Mouse (Mus musculus) kidney, adult 11 months (tissue): ENCODE results near the gene Ppdpf.
"Not testable (repeated sequence)": the region's sequence is repeated elsewhere in the genome, so short reads cannot be mapped to it uniquely, and the experiment has no call there.

ENCODE experiments used
- DNase-seq: peaks from one replicate; pipeline ENCODE4 v3.0.0; 2022

Gene Ppdpf

GRCm38 (mm10) chr2:181159771-181160170 is 27.3 kb upstream of the Ppdpf start:
- DNase-seq = no peak

GRCm38 (mm10) chr2:181160821-181161220 is 26.2 kb upstream of the Ppdpf start:
- no peak for DNase-seq

GRCm38 (mm10) chr2:181166469-181166868 is 20.6 kb upstream of the Ppdpf start:
- no peak for DNase-seq

GRCm38 (mm10) chr2:181174646-181175045 is 12.4 kb upstream of the Ppdpf start:
- no peak for DNase-seq

GRCm38 (mm10) chr2:181178015-181178414 is 9.0 kb upstream of the Ppdpf start:
- no peak for DNase-seq

- no peak for DNase-seq
Observed at GRCm38 (mm10) chr2:181178471-181178870, 8.6 kb upstream of the Ppdpf start.

- no peak for DNase-seq
Observed at GRCm38 (mm10) chr2:181180898-181181297, 6.1 kb upstream of the Ppdpf start.

GRCm38 (mm10) chr2:181186635-181187034 is 412 bp upstream of the Ppdpf start:
- DNase-seq = peak; percentile 84

- DNase-seq = peak; percentile 18
Observed at GRCm38 (mm10) chr2:181188681-181189080, 1.6 kb downstream of the Ppdpf start.

GRCm38 (mm10) chr2:181189321-181189720 is 2.3 kb downstream of the Ppdpf start:
- DNase-seq = no peak

- DNase-seq = not testable (repeated sequence)
Observed at GRCm38 (mm10) chr2:181191385-181191784, 4.3 kb downstream of the Ppdpf start.

- no peak for DNase-seq
Observed at GRCm38 (mm10) chr2:181191936-181192335, 4.9 kb downstream of the Ppdpf start.

GRCm38 (mm10) chr2:181193044-181193443 is 6.0 kb downstream of the Ppdpf start:
- DNase-seq = no peak

- peak; percentile 72 for DNase-seq
Observed at GRCm38 (mm10) chr2:181196628-181197300, 9.7 kb downstream of the Ppdpf start.

GRCm38 (mm10) chr2:181201606-181202005 is 14.6 kb downstream of the Ppdpf start:
- no peak for DNase-seq

- DNase-seq = no peak
Observed at GRCm38 (mm10) chr2:181202422-181202821, 15.4 kb downstream of the Ppdpf start, which contains the start of gene Ptk6. Gene Ptk6, minus strand, starts transcription at chr2:181202789.

- no peak for DNase-seq
Observed at GRCm38 (mm10) chr2:181202886-181203285, 15.8 kb downstream of the Ppdpf start.

GRCm38 (mm10) chr2:181205678-181206077 is 18.6 kb downstream of the Ppdpf start:
- no peak for DNase-seq

- no peak for DNase-seq
Observed at GRCm38 (mm10) chr2:181206118-181206517, 19.1 kb downstream of the Ppdpf start.

GRCm38 (mm10) chr2:181212389-181213020 is 25.5 kb downstream of the Ppdpf start:
- DNase-seq = no peak

- DNase-seq = peak; percentile 41
Observed at GRCm38 (mm10) chr2:181213021-181213445, 26.0 kb downstream of the Ppdpf start, which contains the start of gene Srms. Gene Srms, minus strand, starts transcription at chr2:181213185.

GRCm38 (mm10) chr2:181216037-181216436 is 29.0 kb downstream of the Ppdpf start:
- DNase-seq = no peak

- DNase-seq = no peak
Observed at GRCm38 (mm10) chr2:181218881-181219485, 31.9 kb downstream of the Ppdpf start.
